Mouse (Mus musculus) heart, postnatal 10 days (tissue): ENCODE measurements around the gene Luzp2. TPM values are rescaled to one million over a fixed set of nuclear protein-coding genes. Genes with fewer than 3 reads are reported as not detected.

Source experiments
- DNase-seq, 2 experiments: peaks; one replicate each; pipeline ENCODE4 v3.0.0; 2021
- intact Hi-C: fragments of 180-260 bp; cut with DNase I; formaldehyde crosslinking; loops from one replicate; pipeline ENCODE4 v1.15.1; 2025
- total RNA-seq, 2 experiments: library from RNA; stranded (reverse); gene quantifications; 2 replicates each; pipeline ENCODE4 v1.2.3; 2021

Gene Luzp2
- total RNA-seq, result under 1 TPM; 0.20 to 0.34 TPM

DNA sequence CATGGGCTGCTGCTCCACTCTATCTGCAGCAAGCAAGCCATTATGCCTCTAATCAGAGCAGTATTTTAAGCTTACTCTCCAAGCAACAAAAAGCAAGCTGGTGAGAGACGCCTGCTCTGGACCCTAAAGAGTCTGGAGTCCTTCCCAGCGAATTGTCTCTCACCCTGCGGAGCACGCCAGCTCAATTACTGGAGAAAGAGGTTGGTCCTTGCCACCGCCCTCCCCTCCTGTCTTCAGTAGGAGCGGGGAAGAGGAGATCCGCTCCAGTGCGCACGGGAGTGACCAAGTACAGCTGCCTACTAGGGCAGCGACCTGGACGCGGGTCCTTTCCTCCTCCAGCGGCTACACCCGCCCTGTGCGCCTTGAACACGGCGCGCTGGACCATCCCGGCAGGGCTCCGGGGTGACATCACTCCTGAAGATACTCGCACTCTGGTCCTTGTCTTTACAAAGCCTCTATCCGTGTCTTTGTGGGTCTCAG lies at the start of gene Luzp2:
Gene Luzp2 (plus strand): TSS at position 127 of the 480 bp plus-strand sequence.
- peak in 1 of 2 experiments; percentile 2 for DNase-seq
- intact Hi-C loops, result no loop called here

DNA sequence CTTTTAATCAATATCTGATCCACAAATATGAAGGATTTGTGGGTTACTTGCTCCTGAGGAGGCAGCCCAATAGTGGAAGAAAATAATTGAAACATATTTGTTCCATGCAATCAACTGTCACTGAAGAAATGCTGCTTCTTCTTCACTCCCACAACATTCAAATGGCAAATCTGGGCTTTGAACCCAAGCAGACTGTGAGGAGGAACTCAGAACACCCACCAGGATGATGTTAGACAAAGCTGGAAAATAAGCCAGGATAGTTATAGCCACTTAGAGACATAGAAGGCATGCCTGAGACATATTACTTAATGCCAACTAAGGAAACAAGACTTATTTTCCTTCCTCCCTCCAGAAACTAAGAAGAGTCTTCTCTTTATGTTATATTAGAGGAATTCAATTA lies 47.8 kb upstream of the Luzp2 start:
- no peak for DNase-seq
- intact Hi-C loops, result no loop called here

DNA sequence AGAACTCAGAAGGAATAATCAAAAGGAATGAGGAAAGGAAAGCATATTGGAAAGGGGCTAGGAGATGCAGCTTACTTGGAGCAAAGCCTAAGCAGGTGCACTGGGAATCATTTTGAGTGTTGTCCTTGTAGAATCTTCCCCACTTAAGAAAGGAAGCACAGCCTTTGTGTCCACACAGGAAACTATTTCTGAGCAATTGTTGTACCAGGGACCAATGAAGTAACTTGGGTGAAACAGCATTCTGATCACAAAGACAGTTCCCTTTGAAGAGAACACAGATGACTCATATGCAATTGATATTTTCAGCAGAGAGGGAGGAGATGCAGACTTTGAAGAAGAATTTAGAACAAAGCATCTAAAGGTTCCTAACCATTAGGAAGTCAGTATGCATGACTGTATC lies 16.7 kb upstream of the Luzp2 start:
- intact Hi-C loops, result no loop called here
- DNase-seq, result no peak

DNA sequence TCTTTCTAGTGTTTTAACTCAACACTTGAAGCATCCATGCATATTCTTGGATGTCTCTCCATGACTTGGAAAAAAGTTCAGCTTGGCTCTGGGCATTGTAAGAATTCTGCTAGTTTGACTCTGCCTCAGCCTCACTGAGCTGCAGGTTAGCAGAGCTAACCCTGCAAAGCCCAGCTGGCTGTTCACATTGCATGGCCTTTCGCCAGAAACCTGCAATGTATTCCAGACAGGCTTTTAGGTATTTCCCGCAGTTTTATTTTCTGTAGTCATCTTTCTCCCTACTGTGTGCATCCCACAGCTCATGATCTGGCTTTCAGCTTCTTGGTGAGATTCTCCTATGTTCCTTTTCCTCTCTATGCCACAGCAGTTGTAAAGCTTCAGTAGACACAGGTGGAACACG lies 6.5 kb upstream of the Luzp2 start:
- intact Hi-C loops, result no loop called here
- no peak for DNase-seq

DNA sequence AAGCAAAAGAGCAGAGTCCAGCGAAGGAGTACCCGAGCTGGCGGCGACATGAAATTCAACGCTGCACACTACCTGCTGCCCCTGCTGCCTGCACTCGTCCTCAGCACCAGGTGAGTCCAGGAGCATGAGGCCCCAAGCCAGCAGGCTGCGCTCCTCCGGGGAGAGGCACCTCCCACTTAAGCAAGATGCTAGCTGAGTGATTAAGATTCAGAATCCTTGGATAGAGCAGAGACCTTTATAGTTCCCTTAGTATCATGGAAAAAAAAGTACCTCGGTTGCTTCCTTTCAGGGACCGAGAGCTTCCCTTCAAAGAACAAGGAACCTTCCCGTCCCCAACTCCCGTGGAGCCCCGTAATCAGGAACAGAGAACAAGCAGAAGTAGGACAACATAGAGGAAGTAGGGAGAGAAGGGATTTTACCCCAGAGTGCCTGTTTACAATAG lies 634 bp downstream of the Luzp2 start:
- intact Hi-C loops, result no loop called here
- DNase-seq, result no peak

DNA sequence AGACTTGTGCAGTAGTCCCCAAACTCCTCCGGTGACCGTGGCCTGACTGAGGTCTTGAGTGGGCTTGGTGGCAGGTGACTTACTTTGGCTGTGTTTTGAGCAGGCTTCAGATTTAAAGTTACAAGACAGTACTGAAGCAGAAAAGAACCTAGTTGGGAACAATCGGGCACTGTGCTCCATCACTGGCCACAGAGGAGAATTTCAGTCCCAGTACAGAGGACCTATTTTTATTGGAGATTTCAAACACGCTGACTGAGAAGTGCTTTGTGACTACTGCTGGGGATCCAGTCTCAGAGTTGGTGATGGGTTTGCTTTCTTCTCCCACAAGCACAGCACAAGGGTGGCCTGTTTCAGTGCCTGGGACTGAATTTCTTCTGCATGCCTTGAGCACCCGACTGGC lies 1.1 kb downstream of the Luzp2 start:
- intact Hi-C loops, result no loop called here
- no peak for DNase-seq

DNA sequence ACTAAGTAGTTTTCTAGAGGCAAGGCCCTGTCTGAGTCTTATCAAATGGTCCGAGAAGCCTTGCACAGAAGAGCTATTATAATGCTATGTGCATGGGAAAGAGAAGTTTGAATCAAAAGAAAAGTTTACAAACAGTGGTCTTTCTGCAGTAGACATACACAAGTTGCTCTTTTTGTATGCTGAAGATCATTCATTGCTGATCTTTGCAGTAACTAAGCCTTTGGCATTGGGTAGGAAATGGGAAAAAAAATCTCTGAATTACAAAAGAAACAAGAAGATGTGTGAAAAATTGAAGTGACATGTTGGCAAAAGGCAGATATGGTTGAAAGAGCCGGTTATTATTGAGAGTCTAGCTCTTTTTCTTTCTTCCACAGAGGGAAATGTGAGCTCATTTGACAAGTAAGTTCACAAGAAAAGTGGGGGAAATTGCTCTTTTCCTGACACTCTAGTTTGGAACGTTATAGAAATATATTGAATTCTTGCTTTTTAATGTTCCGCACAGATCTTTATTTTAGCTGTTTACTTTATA lies 7.6 kb downstream of the Luzp2 start:
- intact Hi-C loops, result no loop called here

DNA sequence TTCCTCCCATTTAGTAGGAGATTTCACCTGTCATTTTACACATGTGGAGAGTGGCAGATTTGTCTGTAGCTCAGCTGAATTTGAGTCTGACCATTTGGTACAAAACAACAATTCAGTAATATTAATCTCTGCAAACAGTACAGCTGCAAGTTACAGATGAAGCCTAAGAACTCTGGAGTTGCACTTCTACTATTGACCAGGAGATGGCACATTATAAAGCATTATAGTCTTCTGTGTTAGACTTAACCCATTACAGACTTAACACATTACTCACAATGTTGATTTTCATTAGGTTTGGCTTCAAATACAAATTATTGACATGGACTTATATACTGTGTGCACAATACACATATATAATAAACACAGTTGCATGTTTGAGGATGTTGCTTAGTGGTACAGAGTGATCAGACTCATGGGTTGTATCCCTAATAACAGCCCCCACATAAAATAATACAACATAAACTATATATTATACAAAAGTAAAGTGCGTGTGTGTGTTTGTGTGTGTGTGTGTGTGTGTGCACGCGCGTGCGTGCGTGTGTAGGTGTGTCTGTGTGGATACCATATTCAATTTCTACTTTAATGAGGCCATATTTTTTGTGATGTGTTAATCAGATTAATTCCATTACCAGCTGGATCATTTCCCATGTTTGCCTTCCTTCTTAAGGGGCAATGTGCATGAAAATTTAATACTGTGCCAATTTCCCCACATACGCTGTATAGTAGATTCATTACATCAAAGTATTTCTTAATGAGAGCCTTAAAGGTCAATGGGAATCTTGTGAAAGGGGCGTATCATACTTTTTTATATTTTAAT lies 10.8 kb downstream of the Luzp2 start:
- DNase-seq, result no peak
- intact Hi-C loops, result loop anchor here (5.0 kb wide), 1 partner anchor 866 kb away; no protein-coding TSS in a partner anchor

More for the DNA sequence above, 7.6 kb downstream of the Luzp2 start:
- no peak for DNase-seq

DNA sequence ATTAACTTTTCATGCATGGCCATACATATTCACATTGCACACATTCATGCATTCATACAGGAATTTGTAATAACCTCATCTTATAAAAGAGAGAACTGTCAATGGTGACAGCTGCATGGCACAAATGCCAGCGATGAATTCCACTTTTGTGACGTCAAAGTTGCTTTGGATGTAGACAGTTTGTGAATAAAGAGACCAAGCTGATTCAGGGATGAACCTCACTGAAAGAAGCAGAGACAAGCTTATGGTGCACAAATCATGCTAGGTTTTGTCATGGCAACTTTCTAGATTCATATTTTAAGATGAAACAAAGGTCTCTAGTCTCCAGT lies 11.4 kb downstream of the Luzp2 start:
- intact Hi-C loops, result loop anchor here (5.0 kb wide), 1 partner anchor 866 kb away; no protein-coding TSS in a partner anchor
- no peak for DNase-seq

DNA sequence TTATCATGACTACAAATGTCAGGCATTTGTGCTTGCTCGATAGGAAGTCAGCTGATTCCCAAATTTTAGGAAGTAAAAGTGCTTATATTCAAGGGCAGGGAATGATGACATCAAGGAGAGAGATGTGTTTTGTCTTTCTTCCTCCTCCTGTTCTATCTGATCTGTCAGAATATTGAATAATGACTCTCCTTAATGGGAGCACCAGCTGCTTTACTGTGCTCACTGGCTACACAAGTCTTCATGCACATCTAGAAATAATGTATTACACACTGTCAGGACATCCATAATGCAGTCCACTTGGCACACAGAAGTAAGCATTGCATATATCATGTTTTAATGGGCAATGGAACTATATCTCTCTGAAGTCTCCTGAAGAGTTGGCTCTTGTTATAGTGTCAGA lies 17.6 kb downstream of the Luzp2 start:
- intact Hi-C loops, result no loop called here
- no peak for DNase-seq

DNA sequence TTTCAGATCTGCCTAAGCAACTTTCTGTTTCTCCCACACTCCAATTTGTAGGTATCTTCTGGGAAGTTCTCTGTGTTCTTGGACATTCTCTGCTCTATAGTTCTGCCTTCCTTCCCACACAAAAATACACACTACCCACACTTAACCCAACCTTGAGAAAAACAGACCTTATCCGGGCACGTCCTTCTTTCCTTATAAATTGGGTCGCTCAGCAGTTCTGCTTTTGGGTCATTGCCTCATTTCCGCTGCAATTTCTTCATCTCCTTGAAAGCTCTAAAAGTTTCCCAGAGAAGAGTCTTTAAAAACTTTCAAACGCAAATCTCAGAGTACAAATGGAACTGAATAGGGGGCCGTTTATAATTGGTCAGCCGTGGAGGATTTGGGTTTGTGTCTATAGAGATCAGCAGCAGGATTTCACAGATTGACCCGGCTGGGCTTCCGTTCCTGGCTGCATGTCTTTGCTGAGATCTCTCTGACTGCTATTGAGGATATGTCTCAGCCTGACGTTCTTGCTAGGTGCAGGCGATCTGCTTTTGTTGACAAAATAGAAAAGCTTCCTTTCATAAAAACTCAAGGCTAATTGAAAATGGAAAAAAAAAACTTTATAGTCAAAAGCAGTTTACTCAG lies 26.0 kb downstream of the Luzp2 start:
- DNase-seq, result no peak
- intact Hi-C loops, result no loop called here

DNA sequence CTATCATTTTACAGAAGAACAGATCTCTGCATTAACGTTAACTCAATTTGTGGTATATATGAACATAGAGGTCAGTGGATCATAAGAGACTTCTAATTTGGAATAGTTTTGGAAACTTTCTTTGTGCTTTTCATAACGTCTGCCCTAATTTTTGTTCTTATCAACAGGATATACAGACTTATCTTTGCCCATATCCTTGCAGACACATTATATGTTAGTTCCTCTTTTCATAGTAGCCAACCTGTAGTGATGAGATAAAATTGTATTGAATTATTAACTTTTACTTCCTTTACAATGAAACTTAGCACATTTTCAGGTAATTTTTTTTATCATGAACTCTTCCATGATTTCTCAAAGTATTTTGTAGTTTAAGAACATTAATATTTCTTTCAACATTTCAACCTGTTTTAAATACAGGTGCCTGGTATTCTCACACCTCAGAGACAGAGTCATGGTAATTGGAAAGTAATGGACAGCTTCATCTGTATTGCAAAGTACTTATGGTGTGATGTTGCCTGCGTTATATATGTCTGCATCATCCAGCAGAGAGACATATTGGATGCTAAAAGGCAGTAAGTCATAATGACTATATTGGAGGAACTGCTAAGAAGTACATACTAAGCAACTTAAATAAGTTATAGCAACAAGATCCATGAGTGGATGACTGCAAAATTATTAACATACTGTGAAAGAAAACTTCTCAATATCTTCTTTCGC lies 43.8 kb downstream of the Luzp2 start:
- DNase-seq, result no peak
- intact Hi-C loops, result no loop called here

DNA sequence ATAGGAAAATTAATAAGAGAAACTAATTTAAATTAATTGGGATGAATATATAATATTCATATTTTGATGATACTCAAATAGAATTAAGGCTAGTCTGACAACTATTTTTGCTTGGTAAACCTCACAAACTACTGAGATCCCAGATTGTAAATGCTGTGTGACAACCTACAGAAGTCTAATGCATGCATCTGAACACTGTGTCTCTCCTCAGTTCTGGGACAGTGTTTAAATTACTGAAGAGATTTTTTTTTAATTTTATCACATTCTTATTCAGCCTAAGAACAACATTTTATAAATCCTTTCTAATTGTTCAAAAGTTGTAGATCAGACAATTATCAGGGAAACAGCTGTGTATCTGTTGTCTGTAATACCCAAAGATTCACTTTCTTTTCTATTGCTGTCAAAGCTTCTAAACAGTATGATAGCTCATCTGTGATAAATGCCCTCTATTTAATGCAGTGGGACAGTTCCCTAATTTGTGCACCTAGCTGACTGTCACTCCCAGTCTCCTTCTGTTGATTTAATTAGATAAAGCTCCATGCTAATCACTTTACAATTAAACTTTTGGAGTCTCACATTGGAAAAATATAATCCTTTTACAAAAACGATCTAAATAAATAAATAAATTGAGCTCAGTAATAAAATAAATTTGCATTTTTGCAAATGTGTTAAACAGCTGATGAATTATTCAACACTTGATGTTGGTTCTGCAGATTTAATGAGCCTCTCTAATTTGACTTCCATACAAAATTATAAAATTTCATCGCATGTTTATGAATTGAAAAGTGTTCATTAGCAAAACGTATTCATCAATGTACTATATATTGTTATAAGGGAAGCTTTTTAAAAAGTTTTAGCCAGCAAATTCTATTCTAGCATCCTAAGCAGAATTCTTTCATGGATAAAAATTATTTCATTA lies 58.7 kb downstream of the Luzp2 start:
- no peak for DNase-seq
- intact Hi-C loops, result no loop called here

DNA sequence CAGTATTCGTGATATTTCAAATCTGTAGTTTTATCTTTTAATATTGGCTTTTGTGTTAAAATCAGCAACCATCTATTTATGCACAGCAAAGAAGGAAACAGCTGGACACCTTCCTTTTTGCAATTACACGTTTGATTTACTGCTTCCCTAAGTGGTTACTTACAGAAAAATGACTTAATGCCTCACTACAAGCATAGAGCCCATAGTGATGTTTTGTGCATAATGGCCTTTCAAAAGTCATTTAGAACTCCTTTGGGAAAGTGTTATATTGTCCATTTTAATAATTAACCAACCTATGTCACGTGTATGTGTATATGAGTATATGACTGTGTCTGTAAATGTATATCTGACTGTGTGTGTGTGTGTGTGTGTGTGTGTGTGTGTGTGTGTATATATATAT lies 63.3 kb downstream of the Luzp2 start:
- DNase-seq, result no peak
- intact Hi-C loops, result no loop called here

DNA sequence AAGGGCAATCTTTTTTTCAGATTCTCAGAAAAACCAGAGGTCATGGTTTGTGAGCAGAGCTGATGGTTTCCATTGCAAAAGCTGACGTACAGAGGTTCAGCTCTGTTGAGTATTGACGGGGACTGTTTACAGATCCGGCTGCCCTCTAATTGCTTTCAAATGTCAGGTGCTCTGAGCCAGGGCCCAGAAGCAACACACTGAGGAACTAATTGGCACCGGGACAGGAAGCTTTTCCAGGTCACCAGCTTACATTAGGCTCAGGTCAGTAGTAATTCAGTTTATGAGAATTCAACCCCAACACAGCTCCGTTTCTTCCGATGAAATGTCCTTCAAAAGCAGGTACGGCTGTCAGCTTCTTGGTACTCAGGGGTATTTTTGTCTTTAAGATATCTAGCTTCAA lies 74.7 kb downstream of the Luzp2 start:
- DNase-seq, result no peak
- intact Hi-C loops, result no loop called here

DNA sequence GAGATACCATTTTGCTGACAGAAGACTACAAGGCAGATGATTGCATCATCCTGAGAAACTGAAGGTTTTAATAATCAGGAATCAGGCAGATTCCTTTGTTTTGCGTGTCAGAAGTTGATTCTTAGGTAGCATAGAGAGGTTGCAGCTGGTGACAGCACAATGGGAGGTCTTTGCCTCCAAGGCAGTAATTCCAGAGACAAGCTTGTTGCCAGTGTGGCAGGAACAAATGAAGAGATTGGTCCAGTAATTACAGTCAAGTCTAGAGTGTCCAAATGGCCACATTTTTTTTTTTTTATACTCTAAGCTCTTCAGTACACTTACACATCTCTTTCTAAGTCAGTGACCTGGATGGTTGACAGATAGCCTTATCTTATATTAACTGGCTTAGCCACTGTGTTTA lies 78.7 kb downstream of the Luzp2 start:
- intact Hi-C loops, result no loop called here

DNA sequence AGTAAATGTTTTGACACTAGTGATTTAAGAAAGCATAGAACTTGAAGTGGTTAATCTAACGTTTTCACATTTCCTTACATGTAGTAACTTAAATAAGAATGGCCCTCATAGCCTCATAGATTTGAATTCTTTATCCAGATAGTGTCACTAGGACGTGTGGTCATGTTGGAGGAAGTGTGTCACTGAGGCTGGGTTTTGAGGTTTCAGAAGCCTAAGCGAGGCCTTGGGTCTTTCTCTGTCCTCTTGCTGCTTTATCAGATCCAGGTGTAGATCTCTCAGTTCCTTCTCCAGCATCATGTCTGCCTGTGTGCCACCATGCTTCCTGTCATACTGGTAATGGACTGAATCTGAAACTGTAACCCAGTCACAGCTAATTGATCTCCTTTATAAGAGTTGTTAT lies 86.7 kb downstream of the Luzp2 start:
- intact Hi-C loops, result no loop called here
- DNase-seq, result no peak

More for the DNA sequence above, 78.7 kb downstream of the Luzp2 start:
- DNase-seq, result no peak

DNA sequence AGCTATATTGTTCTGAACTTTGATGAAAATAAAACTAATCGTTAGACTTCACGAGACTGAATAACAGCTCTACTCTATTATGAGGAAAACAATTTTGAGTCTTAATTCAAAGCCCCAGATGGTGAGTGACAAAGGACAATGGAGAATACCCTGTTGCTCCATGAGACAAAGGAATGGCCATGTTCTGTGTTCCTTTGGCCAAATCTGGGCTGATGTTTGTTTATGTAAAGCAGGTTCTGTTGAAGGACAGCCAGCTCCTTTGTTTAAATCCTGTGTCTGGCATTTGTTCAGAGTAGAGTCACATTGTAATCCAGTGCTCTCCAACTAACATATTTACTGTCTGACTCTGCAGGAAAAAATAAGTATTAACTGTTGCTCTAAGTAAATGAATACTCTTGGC lies 121.5 kb downstream of the Luzp2 start:
- intact Hi-C loops, result no loop called here
- DNase-seq, result no peak

DNA sequence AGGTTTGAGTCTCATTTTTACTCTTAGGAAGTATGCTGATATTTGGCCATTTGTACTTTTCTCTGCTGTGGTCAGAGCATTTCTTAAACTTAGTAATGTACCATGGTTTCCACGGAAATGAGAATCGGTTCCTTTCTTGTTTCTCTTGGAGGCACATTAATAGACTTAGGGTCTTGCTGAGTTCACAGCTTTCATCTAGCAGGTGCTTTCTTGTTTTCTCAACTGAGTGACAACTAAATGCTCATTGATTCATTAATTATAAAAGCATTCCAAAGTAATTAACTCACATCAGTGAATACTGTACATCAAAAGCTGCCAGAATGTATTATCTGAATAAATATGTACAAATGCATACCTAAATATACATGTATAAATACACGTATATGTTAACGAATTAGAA lies 127.4 kb downstream of the Luzp2 start:
- DNase-seq, result no peak
- intact Hi-C loops, result no loop called here

DNA sequence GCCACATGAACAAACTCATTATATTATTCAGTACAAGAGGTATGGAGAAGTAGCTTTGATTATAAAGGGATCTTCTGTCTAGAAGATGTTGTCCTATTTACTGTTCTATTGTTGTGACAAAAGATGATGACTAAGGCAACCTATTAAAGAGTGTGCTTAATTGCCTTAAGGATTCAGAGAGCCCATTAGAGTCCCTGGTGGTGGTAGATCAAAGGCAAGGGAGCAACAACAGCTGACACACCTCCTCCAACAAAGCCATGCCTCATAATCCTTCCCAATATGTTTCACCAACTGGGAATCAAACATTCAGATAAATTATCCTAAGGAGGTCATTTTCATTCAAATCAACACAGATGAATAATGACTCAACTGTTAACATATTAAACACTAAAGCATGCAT lies 142.1 kb downstream of the Luzp2 start:
- DNase-seq, result no peak
- intact Hi-C loops, result no loop called here
